ENCODE assay signal across 13 mouse cellular contexts in the genomic region with DNA sequence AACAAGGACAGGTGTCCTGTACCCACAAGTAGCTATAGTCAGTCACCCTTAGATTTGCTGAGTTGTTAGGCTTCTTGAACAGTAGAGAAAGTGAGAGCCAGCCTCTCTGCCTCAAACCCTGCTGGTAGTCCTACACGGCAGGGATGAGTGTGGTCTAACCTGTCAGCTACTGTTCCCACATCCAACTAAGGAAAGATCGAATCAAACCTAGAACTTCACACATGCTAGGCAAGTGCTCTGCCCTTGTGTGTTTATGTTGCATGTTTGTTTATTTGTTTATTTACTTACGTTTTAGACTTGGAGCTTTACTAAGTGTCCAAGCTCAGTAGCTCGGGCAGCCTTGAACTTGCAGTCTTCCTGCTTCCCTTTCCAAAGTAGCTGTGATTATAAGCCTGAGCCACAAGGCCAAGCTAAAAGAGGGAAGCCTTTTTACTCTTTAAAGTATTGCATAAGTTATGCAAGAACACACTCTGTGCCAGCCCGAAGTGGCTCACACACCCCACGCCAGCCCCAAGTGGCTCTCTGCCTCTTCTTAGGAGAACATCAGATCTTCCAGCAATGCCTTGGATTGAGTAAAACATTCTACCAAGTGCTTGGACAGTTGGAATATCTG.
DNase-seq lines count a peak whose midpoint lies in the region.
"Had no signal": no experiment of that assay in that cellular context is flagged by ENCODE, and none has a peak within 500 bp of the region (broad histone marks: within the 10 kb centered on the region; RNA-seq: fewer than 3 reads in every experiment).

No protein-coding gene starts in this region.

- H3K9me3 ChIP-seq in heart, embryonic 10.5 days, result no peaks in the 10 kb centered on the region
- no peaks in the 10 kb centered on the region for H3K9me3 ChIP-seq in limb, embryonic 10.5 days (replicated peaks)
- H3K9me3 ChIP-seq: embryonic facial prominence, embryonic 10.5 days; liver, embryonic 15.5 days had no signal

- peaks cover 35% of the 10 kb centered on the region for H3K27me3 ChIP-seq in heart, embryonic 10.5 days (ENCODE audit: insufficient read depth, poor library complexity, severe bottlenecking)
- peaks cover 38% of the 10 kb centered on the region for H3K27me3 ChIP-seq in limb, embryonic 10.5 days (ENCODE audit: low read depth, poor library complexity, severe bottlenecking)

- H3K4me3 ChIP-seq in heart, embryonic 10.5 days, result no peak overlapping the region
- no peak overlapping the region for H3K4me3 ChIP-seq in limb, embryonic 10.5 days
- H3K4me3 ChIP-seq: embryonic facial prominence, embryonic 10.5 days; liver, embryonic 15.5 days had no signal

- 83% methylated on average over 6 of the region's 6 CpGs for WGBS in heart, embryonic 10.5 days
- WGBS in limb, embryonic 10.5 days, result 87% methylated on average over 6 of the region's 6 CpGs

- no peak for DNase-seq in heart, embryonic 10.5 days (ENCODE audit: low spot score)
- no peak for DNase-seq in heart, postnatal 10 days
- peak; percentile 22 to 46 for DNase-seq in right cerebral cortex, postnatal 36 days (ENCODE audit: low spot score in 2 of 2)
- DNase-seq in right cerebral cortex, postnatal 25 days, result no peak
- no peak for DNase-seq in limb, embryonic 10.5 days (ENCODE audit: low spot score)
- DNase-seq in yolk sac, embryonic 10.5 days (ENCODE audit: low spot score), result no peak
- no peak for DNase-seq in layer of hippocampus, adult 9-11 months
- DNase-seq in urinary bladder, postnatal 10 days (ENCODE audit: low spot score), result no peak
- DNase-seq: gastrocnemius, postnatal 14 days had no signal

- peak overlapping the region; percentile 67; the same call in 1 of the 2 replicates for H3K27ac ChIP-seq in heart, embryonic 10.5 days
- H3K27ac ChIP-seq in limb, embryonic 10.5 days, result peak overlapping the region; percentile 14; the same call in 1 of the 2 replicates
- H3K27ac ChIP-seq: hindbrain, postnatal 0 days; liver, embryonic 15.5 days; stomach, postnatal 0 days had no signal

- intact Hi-C loops in heart, postnatal 10 days (cut with DNase I), result loop anchor here (5.0 kb wide), 1 partner anchor 54 kb away; no protein-coding TSS in a partner anchor

- no peaks in the 10 kb centered on the region for H3K36me3 ChIP-seq in heart, embryonic 10.5 days
- no peaks in the 10 kb centered on the region for H3K36me3 ChIP-seq in limb, embryonic 10.5 days
- H3K36me3 ChIP-seq: embryonic facial prominence, embryonic 10.5 days; liver, embryonic 15.5 days had no signal

- peaks cover 48% of the 10 kb centered on the region for H3K4me1 ChIP-seq in heart, embryonic 10.5 days
- peaks cover 41% of the 10 kb centered on the region for H3K4me1 ChIP-seq in limb, embryonic 10.5 days

Comparison
In these comparisons a context has a peak if more than half of its experiments do, and no peak if none do; other contexts are left out.
1. DNase-seq: peak in right cerebral cortex, postnatal 36 days (2 of 2); none in heart, embryonic 10.5 days (single experiment), heart, postnatal 10 days (0 of 2), right cerebral cortex, postnatal 25 days (single experiment), limb, embryonic 10.5 days (single experiment), yolk sac, embryonic 10.5 days (single experiment), layer of hippocampus, adult 9-11 months (single experiment) and urinary bladder, postnatal 10 days (single experiment).